Mouse (Mus musculus) stomach, postnatal 0 days (tissue): Measurements from ENCODE around the gene Lhx3. TPM values are rescaled to one million over a fixed set of nuclear protein-coding genes. Genes with fewer than 3 reads are reported as not detected.

Source experiments
- ATAC-seq: fragments of 200-750 bp; cut with Nextera tagmentation; 2 replicates; pipeline ENCODE4 v1.8.0; 2017; ENCODE audit not compliant: low FRiP score, low TSS enrichment
- DNase-seq: peaks from one replicate; pipeline ENCODE4 v3.0.0-alpha.2; 2016; ENCODE audit warnings: low spot score
- H3K27ac ChIP-seq: fragments of 300-500 bp; sonication (generic); replicated peaks from 2 replicates; pipeline ENCODE4 v1.5.1; 2014; ENCODE audit warnings: mild to moderate bottlenecking, control low read depth
- H3K27me3 ChIP-seq: fragments of 300-500 bp; sonication (generic); 2 replicates; pipeline ENCODE4 v1.6.1; 2014; ENCODE audit warnings: low read length; ENCODE audit not compliant: control insufficient read depth, insufficient read depth
- H3K36me3 ChIP-seq: fragments of 300-500 bp; sonication (generic); 2 replicates; pipeline ENCODE4 v1.6.1; 2014; ENCODE audit warnings: low read length, mixed read lengths; ENCODE audit not compliant: control insufficient read depth, insufficient read depth
- H3K4me1 ChIP-seq: fragments of 300-500 bp; sonication (generic); replicated peaks from 2 replicates; pipeline ENCODE4 v1.6.1; 2014; ENCODE audit warnings: antibody characterized with exemption; ENCODE audit not compliant: control insufficient read depth, insufficient read depth
- H3K4me2 ChIP-seq: fragments of 300-500 bp; sonication (generic); replicated peaks from 2 replicates; pipeline ENCODE4 v1.6.1; 2014; ENCODE audit warnings: low read depth, mild to moderate bottlenecking, control low read depth, moderate library complexity
- H3K4me3 ChIP-seq: fragments of 300-500 bp; sonication (generic); 2 replicates; pipeline ENCODE4 v1.5.1; 2014; ENCODE audit warnings: low read depth, low read length, control low read depth
- H3K9ac ChIP-seq: fragments of 300-500 bp; sonication (generic); 2 replicates; pipeline ENCODE4 v1.6.1; 2014; ENCODE audit warnings: mild to moderate bottlenecking, low read length, control low read depth, mixed read lengths
- H3K9me3 ChIP-seq: fragments of 300-500 bp; sonication (generic); 2 replicates; pipeline ENCODE4 v1.6.1; 2016; ENCODE audit warnings: low read length; ENCODE audit not compliant: control insufficient read depth
- CTCF ChIP-seq: IDR thresholded peaks from 2 replicates; pipeline ENCODE4 v1.5.1; 2016; ENCODE audit warnings: antibody characterized with exemption, low read depth, mild to moderate bottlenecking, moderate library complexity
- EP300 ChIP-seq: optimal IDR thresholded peaks from 2 replicates; pipeline ENCODE3; 2016; ENCODE audit warnings: antibody characterized with exemption
- WGBS: fragments of 180-500 bp; shearing (Covaris S2); extraction: QIAGEN DNeasy Blood & Tissue Kit; methylation state at CpG from one replicate; pipeline ENCODE4 v1.1.7; 2014; 5-methylcytosine and 5-hydroxymethylcytosine counted together
- polyA plus RNA-seq: library from polyadenylated mRNA; unstranded; fragments of >200 nt; fragmentation: Nextera tagmentation; extraction: Ambion mirVana; gene quantifications from 2 replicates; pipeline ENCODE4 v1.2.1, GENCODE M21; 2015

Lhx3 gene
- polyA plus RNA-seq, 1 experiment from 2014 or later, result not detected

- DNase-seq, result no peak
- ATAC-seq, result no peak
Observed at GRCm38 (mm10) chr2:26198488-26198887, 9.6 kb downstream of the Lhx3 start.

GRCm38 (mm10) chr2:26194552-26195339, 13.3 kb downstream of the Lhx3 start:
- peaks cover 5% of the 10 kb centered on the region; the same call in 1 of the 2 replicates for H3K27me3 ChIP-seq

More at GRCm38 (mm10) chr2:26198488-26198887, 9.6 kb downstream of the Lhx3 start:
- Histone ChIP-seq H3K4me3 (no peak overlapping the region), H3K9me3 (no peaks in the 10 kb centered on the region), H3K4me2 (no peak overlapping the region), H3K4me1 (no peaks in the 10 kb centered on the region), H3K36me3 (no peaks in the 10 kb centered on the region), H3K27me3 (peaks cover 33% of the 10 kb centered on the region), H3K27ac (no peak overlapping the region), H3K9ac (no peak overlapping the region)
- TF ChIP-seq CTCF (no peak), EP300 (no peak)
- 0% methylated on average over 10 of the region's 10 CpGs for WGBS

GRCm38 (mm10) chr2:26188517-26188916, 19.6 kb downstream of the Lhx3 start:
- no peaks in the 10 kb centered on the region for H3K36me3 ChIP-seq
- no peak for TF ChIP-seq EP300
- H3K4me1 ChIP-seq, result no peaks in the 10 kb centered on the region
- H3K27me3 ChIP-seq, result no peaks in the 10 kb centered on the region
- no peak overlapping the region for H3K4me3 ChIP-seq
- H3K9me3 ChIP-seq, result no peaks in the 10 kb centered on the region
- no peak overlapping the region for H3K4me2 ChIP-seq
- 52% methylated on average over 5 of the region's 5 CpGs for WGBS
- H3K9ac ChIP-seq, result no peak overlapping the region
- peak overlapping the region; percentile 56; the same call in 1 of the 2 replicates for H3K27ac ChIP-seq
- ATAC-seq, result peak; percentile 88
- peak; percentile 89 for DNase-seq

More at GRCm38 (mm10) chr2:26194552-26195339, 13.3 kb downstream of the Lhx3 start:
- H3K9ac ChIP-seq, result no peak overlapping the region
- no peak overlapping the region for H3K4me2 ChIP-seq
- WGBS, result 40% methylated on average over 7 of the region's 7 CpGs
- no peaks in the 10 kb centered on the region for H3K36me3 ChIP-seq
- no peak overlapping the region for H3K4me3 ChIP-seq
- no peaks in the 10 kb centered on the region for H3K4me1 ChIP-seq
- no peak for DNase-seq
- ATAC-seq, result no peak
- no peak for TF ChIP-seq EP300
- no peak for TF ChIP-seq CTCF
- no peaks in the 10 kb centered on the region for H3K9me3 ChIP-seq
- H3K27ac ChIP-seq, result no peak overlapping the region

- WGBS, result 41% methylated on average over 3 of the region's 3 CpGs
Observed at GRCm38 (mm10) chr2:26184352-26184751, 23.7 kb downstream of the Lhx3 start.

GRCm38 (mm10) chr2:26182646-26183045, 25.4 kb downstream of the Lhx3 start:
- TF ChIP-seq EP300 (no peak), CTCF (peak; percentile 84)
- Histone ChIP-seq H3K27ac (no peak overlapping the region), H3K9me3 (no peaks in the 10 kb centered on the region), H3K36me3 (no peaks in the 10 kb centered on the region), H3K4me3 (no peak overlapping the region), H3K4me2 (no peak overlapping the region), H3K27me3 (no peaks in the 10 kb centered on the region), H3K9ac (no peak overlapping the region), H3K4me1 (no peaks in the 10 kb centered on the region)
- 0 out of 2 replicates have a peak, but pooled peaks have one; percentile 45 for ATAC-seq
- DNase-seq, result peak; percentile 59
- WGBS, result 11% methylated on average over 6 of the region's 6 CpGs

More at GRCm38 (mm10) chr2:26184352-26184751, 23.7 kb downstream of the Lhx3 start:
- DNase-seq (no peak), ATAC-seq (no peak)
- no peak overlapping the region for H3K4me2 ChIP-seq
- TF ChIP-seq EP300, result no peak
- no peak for TF ChIP-seq CTCF
- H3K36me3 ChIP-seq, result no peaks in the 10 kb centered on the region
- no peaks in the 10 kb centered on the region for H3K4me1 ChIP-seq
- H3K9ac ChIP-seq, result no peak overlapping the region
- no peaks in the 10 kb centered on the region for H3K27me3 ChIP-seq
- H3K9me3 ChIP-seq, result no peaks in the 10 kb centered on the region
- no peak overlapping the region for H3K27ac ChIP-seq
- no peak overlapping the region for H3K4me3 ChIP-seq

- no peak for TF ChIP-seq CTCF
- no peak for TF ChIP-seq EP300
- 31% methylated on average over 2 of the region's 2 CpGs for WGBS
- Histone ChIP-seq H3K36me3 (no peaks in the 10 kb centered on the region), H3K9me3 (no peaks in the 10 kb centered on the region), H3K4me2 (no peak overlapping the region), H3K4me3 (no peak overlapping the region), H3K27me3 (no peaks in the 10 kb centered on the region), H3K27ac (no peak overlapping the region), H3K4me1 (no peaks in the 10 kb centered on the region), H3K9ac (no peak overlapping the region)
- DNase-seq, result no peak
- ATAC-seq, result peak; percentile 53; the same call in 1 of the 2 replicates
Observed at GRCm38 (mm10) chr2:26177189-26177588, 30.9 kb downstream of the Lhx3 start.
